ENCODE assay signal across 9 mouse cellular contexts in genomic region chr7:83659159-83660065, GRCm38 (mm10). TPM values are rescaled to one million over a fixed set of nuclear protein-coding genes. Genes with fewer than 3 reads are reported as not detected.
DNase-seq lines count a peak whose midpoint lies in the region; ATAC-seq and TF ChIP-seq lines count a peak whose summit lies in the region.
"Had no signal": no experiment of that assay in that cellular context is flagged by ENCODE, and none has a peak within 500 bp of the region (broad histone marks: within the 10 kb centered on the region; RNA-seq: fewer than 3 reads in every experiment).

No protein-coding gene starts in this region.

- H3K36me3 ChIP-seq in kidney, postnatal 0 days (ENCODE audit: insufficient read depth, low read length), result no peaks in the 10 kb centered on the region
- H3K36me3 ChIP-seq in myocyte (ENCODE audit: control insufficient read depth, insufficient read depth), result no peaks in the 10 kb centered on the region

- H3K4me1 ChIP-seq in kidney, postnatal 0 days (replicated peaks; ENCODE audit: insufficient read depth, low read length), result no peaks in the 10 kb centered on the region

- H3K79me2 ChIP-seq in myocyte (ENCODE audit: control insufficient read depth, insufficient read depth), result no peaks in the 10 kb centered on the region

- peak; percentile 36 to 71 for DNase-seq in adrenal gland, adult (ENCODE audit: inconsistent age in 2 of 2, low spot score in 1 of 2)
- no peak for DNase-seq in adrenal gland, postnatal 4 days (ENCODE audit: low spot score in 2 of 2)
- peak; percentile 36 for DNase-seq in kidney, postnatal 0 days (ENCODE audit: low spot score)
- DNase-seq in adipocyte (ENCODE audit: low spot score), result no peak

- H3K27ac ChIP-seq in kidney, postnatal 0 days, result peak overlapping the region; percentile 66; the same call in 1 of the 2 replicates

- no peaks in the 10 kb centered on the region for H3K27me3 ChIP-seq in kidney, postnatal 0 days (ENCODE audit: insufficient read depth, low read length)
- no peaks in the 10 kb centered on the region for H3K27me3 ChIP-seq in myocyte (ENCODE audit: control insufficient read depth, insufficient read depth, insufficient read length)

- WGBS in kidney, postnatal 0 days, result 75% methylated on average over 9 of the region's 9 CpGs

- no peaks in the 10 kb centered on the region for H3K9me3 ChIP-seq in kidney, postnatal 0 days (replicated peaks; ENCODE audit: low read length)

- TF ChIP-seq CTCF in kidney, postnatal 0 days (IDR thresholded peaks at IDR 0.05; ENCODE audit: low read depth), result no peak

- no peak overlapping the region for H3K4me2 ChIP-seq in kidney, postnatal 0 days (ENCODE audit: low read length)
- no peak overlapping the region for H3K4me2 ChIP-seq in myocyte (ENCODE audit: low read depth)

- H3K9ac ChIP-seq in kidney, postnatal 0 days (ENCODE audit: low read depth, low read length), result no peak overlapping the region

- no peak overlapping the region for H3ac ChIP-seq in myocyte (ENCODE audit: control insufficient read depth, insufficient read length)

- ATAC-seq in CD4-positive, CD25-positive, alpha-beta regulatory T cell, adult 4 months, result peak; percentile 41
- peak; percentile 70 for ATAC-seq in common myeloid progenitor, adult 5-6 weeks (replicated peaks; ENCODE audit: low read depth, poor library complexity, severe bottlenecking)
- ATAC-seq in kidney, postnatal 0 days (replicated peaks; ENCODE audit: low FRiP score, low read depth), result no peak
- no peak for ATAC-seq in megakaryocyte-erythroid progenitor cell, adult 5-6 weeks (replicated peaks; ENCODE audit: low FRiP score, low TSS enrichment, poor library complexity, severe bottlenecking)

- no peak overlapping the region for H3K4me3 ChIP-seq in kidney, postnatal 0 days (replicated peaks; ENCODE audit: low read depth, low read length)
- H3K4me3 ChIP-seq in myocyte, result no peak overlapping the region
- H3K4me3 ChIP-seq: erythroblast, embryonic 14.5 days had no signal

- no peak for TF ChIP-seq POLR2A in myocyte (IDR thresholded peaks at IDR 0.05; ENCODE audit: insufficient read length, low read depth)

TF ChIP-seq in myocyte, 11 proteins besides CTCF, POLR2A, EP300 and RAD21:
- TF ChIP-seq MYOD1 (IDR thresholded peaks at IDR 0.05; ENCODE audit: control insufficient read depth in 1 of 3, insufficient read length in 2 of 3, low read depth in 2 of 3), result peak in 2 of 3 experiments; percentile 29 to 34
- TF ChIP-seq MYOG (IDR thresholded peaks at IDR 0.05; ENCODE audit: control insufficient read depth in 1 of 3, insufficient read depth in 1 of 3, insufficient read length in 2 of 3, low read depth in 2 of 3), result peak in 1 of 3 experiments; percentile 41
- no peak for TF ChIP-seq REST (IDR thresholded peaks at IDR 0.05; ENCODE audit: insufficient read depth, insufficient read length)

RNA-seq across cellular contexts. Expression of gene Stard5, which starts 27.7 kb away (rescaled TPM):
- total RNA-seq in adrenal gland, postnatal 4 days (2021), result 10 to 100 TPM; 28.3 to 28.9 TPM
- 10 to 100 TPM; 49.3 to 54.4 TPM for polyA plus RNA-seq in CD4-positive, CD25-positive, alpha-beta regulatory T cell, adult 4 months (2017; shearing (Covaris generic))
- total RNA-seq in common myeloid progenitor, adult 5-6 weeks (2017), result 5.8 and 6.1 TPM in 2 replicates
- 45.9 and 51.2 TPM in 2 replicates for polyA plus RNA-seq in kidney, postnatal 0 days (2015; fragmentation: Nextera tagmentation; extraction: Ambion mirVana)
- 31.0 TPM for polyA plus RNA-seq in myocyte (2012; fragmentation: generic; extraction: Trizol)
- 3.0 and 4.6 TPM in 2 replicates for total RNA-seq in megakaryocyte-erythroid progenitor cell, adult 5-6 weeks (2014; fragmentation: Nextera tagmentation)
- total RNA-seq in megakaryocyte-erythroid progenitor cell, adult 5-6 weeks (2017), result 3.3 and 5.0 TPM in 2 replicates

Comparison
In these comparisons a context has a peak if more than half of its experiments do, and no peak if none do; other contexts are left out.
1. DNase-seq: peak in adrenal gland, adult (2 of 2) and kidney, postnatal 0 days (single experiment); none in adrenal gland, postnatal 4 days (0 of 2) and adipocyte (single experiment).
2. ATAC-seq: peak in CD4-positive, CD25-positive, alpha-beta regulatory T cell, adult 4 months (single experiment) and common myeloid progenitor, adult 5-6 weeks (single experiment); none in kidney, postnatal 0 days (single experiment) and megakaryocyte-erythroid progenitor cell, adult 5-6 weeks (single experiment).